Mouse (Mus musculus): ENCODE measurements around the gene Spag9. TPM values are rescaled to one million over a fixed set of nuclear protein-coding genes. Genes with fewer than 3 reads are reported as not detected.
"Not testable (repeated sequence)": the region's sequence is repeated elsewhere in the genome, so short reads cannot be mapped to it uniquely, and the experiment has no call there.

Gene Spag9
- polyA plus RNA-seq, 1 experiment, result 62.4 TPM

DNA sequence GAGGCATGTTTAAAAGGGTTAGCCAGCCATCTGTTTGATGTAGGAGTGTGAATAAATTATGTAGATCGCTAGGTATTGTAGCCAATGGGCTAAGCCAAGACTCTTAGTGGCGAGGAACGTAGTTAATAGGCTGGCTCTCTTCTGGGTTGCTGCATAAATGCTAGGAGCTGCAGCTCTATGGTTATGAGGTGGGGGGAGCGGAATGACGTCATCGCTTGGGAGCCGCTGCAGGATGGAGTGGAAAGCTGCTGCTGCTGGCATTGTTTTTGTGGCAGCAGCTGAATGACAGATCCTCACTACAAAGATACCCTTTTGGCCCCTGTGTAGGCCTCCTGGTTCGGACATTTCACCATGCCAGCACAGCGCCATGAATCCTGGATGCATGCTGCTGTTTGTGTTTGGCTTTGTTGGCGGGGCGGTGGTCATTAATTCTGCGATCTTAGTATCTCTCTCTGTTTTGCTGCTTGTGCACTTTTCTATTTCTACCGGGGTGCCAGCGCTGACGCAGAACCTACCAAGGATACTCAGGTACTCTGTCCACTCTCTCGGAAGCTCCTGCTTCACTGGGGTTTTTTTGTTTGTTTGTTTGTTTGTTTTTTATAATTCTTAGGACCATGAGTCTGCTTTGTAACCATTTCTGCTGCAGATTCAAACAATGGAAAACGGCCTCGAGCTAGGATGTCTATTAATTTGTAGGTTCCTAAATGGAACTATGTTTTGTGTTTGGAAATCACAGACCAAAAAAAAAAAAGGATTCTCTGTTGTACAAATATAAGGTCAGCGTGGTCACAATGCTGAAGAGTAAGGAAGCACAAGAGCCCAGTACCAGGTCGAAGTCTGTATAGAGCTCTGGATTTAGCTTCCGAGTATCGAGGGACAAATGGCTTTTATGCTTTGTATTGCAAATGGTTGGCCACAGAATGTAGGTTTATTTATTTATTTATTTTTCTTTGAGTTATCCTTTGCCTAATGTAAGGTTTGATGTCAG is 48.4 kb downstream of the Spag9 start:
- Histone ChIP-seq H3K27ac (ENCODE audit: insufficient read depth, low read depth, low read length) (no peak overlapping the region), H3K4me1 (ENCODE audit: control insufficient read depth, insufficient read depth, low read length) (peaks cover 3% of the 10 kb centered on the region), H3K4me3 (ENCODE audit: insufficient read depth, low read length) (no peak overlapping the region)
- TF ChIP-seq CTCF (IDR thresholded peaks at IDR 0.05; ENCODE audit: low read depth, low read length) (no peak), POLR2A (IDR thresholded peaks at IDR 0.05; ENCODE audit: borderline replicate concordance, low read depth, low read length) (no peak)

DNA sequence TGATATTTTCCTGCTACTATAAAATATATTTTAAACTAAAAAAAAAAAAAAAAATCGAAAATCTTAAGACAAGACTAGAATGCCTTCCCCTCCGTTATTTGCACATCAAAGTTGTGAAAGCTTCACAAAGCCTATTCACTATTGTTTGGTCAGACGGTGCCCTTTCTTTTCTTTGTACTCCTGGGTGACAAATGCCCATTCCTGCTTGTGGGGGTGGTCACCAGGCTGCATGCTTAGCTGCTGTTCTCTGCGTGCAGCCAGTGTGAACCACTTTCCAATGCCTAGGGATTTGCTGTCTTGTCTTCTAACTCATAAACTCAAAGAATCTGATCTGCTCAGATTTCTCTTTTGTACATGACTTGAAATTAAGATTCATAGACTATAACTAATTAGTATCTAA is 49.1 kb downstream of the Spag9 start:
- H3K27ac ChIP-seq (ENCODE audit: insufficient read depth, low read depth, low read length), result no peak overlapping the region
- TF ChIP-seq POLR2A (IDR thresholded peaks at IDR 0.05; ENCODE audit: borderline replicate concordance, low read depth, low read length) (no peak), CTCF (IDR thresholded peaks at IDR 0.05; ENCODE audit: low read depth, low read length) (no peak)
- H3K4me3 ChIP-seq (ENCODE audit: insufficient read depth, low read length), result no peak overlapping the region
- H3K4me1 ChIP-seq (ENCODE audit: control insufficient read depth, insufficient read depth, low read length), result peaks cover 3% of the 10 kb centered on the region

DNA sequence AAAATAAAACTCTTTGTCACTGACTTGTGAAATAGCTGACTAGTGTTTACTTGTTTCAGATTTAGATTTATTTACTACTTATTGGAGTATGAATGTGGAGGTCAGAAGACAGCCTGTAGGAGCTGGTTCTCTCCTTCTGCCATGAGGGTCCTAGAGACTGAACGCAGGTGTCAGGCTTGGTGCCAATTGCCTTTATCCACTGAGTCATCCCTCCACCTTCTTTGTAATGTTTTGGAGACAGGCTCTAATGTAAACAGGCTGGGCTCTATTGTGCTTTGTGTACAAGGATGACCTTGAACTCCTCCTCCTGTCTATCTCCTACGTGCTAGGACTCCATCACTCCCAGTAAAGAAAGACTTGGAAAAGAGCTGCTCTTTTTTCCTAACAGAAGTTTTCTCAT is 51.4 kb downstream of the Spag9 start:
- H3K27ac ChIP-seq (ENCODE audit: insufficient read depth, low read depth, low read length), result no peak overlapping the region
- H3K4me1 ChIP-seq (ENCODE audit: control insufficient read depth, insufficient read depth, low read length), result peaks cover 3% of the 10 kb centered on the region
- no peak overlapping the region for H3K4me3 ChIP-seq (ENCODE audit: insufficient read depth, low read length)
- TF ChIP-seq CTCF (IDR thresholded peaks at IDR 0.05; ENCODE audit: low read depth, low read length), result no peak
- TF ChIP-seq POLR2A (IDR thresholded peaks at IDR 0.05; ENCODE audit: borderline replicate concordance, low read depth, low read length), result no peak

DNA sequence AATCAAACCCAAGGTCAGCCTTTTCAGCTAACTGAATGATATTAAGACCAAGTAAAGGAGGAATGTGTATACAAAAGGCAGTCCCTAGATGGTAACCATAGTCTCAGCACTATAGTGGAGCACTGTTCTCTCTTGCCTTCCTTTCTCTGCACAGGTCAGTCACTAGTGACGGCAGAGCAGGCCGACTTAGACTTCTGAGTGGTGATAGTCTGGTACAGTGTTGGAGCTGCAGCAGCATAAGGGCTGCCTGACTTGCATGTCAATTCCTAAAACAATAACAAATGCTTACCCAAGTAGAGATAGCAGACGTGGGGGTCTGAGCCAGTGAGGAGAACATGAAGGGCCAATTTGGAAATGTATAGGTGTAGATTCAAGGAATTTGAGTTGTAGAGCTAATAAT is 58.3 kb downstream of the Spag9 start:
- Histone ChIP-seq H3K4me1 (ENCODE audit: control insufficient read depth, insufficient read depth, low read length) (peaks cover 3% of the 10 kb centered on the region; the same call in 1 of the 2 replicates), H3K4me3 (ENCODE audit: insufficient read depth, low read length) (no peak overlapping the region), H3K27ac (ENCODE audit: insufficient read depth, low read depth, low read length) (no peak overlapping the region)
- TF ChIP-seq POLR2A (IDR thresholded peaks at IDR 0.05; ENCODE audit: borderline replicate concordance, low read depth, low read length) (no peak), CTCF (IDR thresholded peaks at IDR 0.05; ENCODE audit: low read depth, low read length) (no peak)

DNA sequence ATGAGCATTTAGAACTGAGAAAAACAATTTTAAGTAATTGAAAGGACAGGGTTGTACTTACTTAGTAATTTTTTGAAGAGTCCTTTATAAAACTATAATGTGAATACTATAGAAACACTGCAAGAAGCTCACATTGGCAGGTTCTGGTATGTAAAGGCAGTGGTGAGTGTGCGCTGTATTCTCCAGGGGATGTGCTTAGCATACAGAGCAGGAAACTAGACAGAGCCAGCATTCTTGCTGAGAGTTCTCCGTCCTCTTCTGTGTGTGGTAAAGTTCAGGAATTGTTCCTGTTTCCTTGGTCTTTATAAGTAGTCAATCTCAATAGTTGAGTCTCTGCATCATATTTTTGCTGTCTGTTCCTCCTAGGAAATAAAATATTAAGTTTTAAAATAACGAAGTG is 59.0 kb downstream of the Spag9 start:
- TF ChIP-seq POLR2A (IDR thresholded peaks at IDR 0.05; ENCODE audit: borderline replicate concordance, low read depth, low read length) (no peak), CTCF (IDR thresholded peaks at IDR 0.05; ENCODE audit: low read depth, low read length) (no peak)
- peaks cover 3% of the 10 kb centered on the region; the same call in 1 of the 2 replicates for H3K4me1 ChIP-seq (ENCODE audit: control insufficient read depth, insufficient read depth, low read length)
- H3K4me3 ChIP-seq (ENCODE audit: insufficient read depth, low read length), result no peak overlapping the region
- no peak overlapping the region for H3K27ac ChIP-seq (ENCODE audit: insufficient read depth, low read depth, low read length)

DNA sequence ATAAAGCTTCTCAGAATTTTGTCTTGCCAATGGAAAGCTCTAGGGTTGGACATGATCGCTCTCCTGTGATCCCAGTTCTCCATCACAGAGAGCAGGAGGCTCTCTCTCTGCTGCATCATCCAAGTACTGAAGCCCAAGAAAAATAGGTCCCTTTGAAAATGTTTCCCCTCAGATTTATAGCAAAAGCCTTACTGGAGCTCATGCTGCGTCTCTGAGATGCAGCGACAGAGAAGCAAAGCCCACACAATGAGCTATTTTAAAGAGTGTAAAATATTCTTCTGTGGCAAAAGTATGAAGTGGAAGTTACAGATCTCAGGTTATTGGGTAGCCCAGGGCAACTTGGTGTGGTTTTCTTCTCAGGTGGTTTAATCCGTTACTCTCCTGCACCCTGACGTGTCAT is 68.0 kb downstream of the Spag9 start:
- TF ChIP-seq CTCF (IDR thresholded peaks at IDR 0.05; ENCODE audit: low read depth, low read length), result no peak
- 0 out of 2 replicates have a peak, but pooled peaks cover 2% of the 10 kb centered on the region for H3K4me1 ChIP-seq (ENCODE audit: control insufficient read depth, insufficient read depth, low read length)
- no peak overlapping the region for H3K27ac ChIP-seq (ENCODE audit: insufficient read depth, low read depth, low read length)
- no peak overlapping the region for H3K4me3 ChIP-seq (ENCODE audit: insufficient read depth, low read length)

DNA sequence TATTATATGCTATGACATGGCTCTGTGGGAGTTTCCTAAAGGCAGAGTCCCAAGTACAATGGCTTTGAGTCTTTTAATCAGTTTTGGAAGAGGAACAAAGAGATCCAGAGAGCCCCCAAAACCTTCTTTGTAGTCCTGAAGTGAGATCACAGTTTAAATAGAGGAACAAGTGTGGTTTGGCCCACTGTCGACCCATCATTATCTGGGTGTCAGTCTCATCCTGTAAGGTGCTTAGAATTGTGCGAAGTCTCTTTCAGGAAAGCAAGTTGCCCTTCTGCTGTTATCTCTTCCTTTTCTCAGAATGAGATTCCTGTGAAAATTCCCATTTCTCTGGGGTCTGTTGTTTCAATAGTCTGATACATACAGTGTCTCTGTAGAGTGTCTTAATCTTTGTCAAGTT is 74.6 kb downstream of the Spag9 start:
- Histone ChIP-seq H3K4me1 (ENCODE audit: control insufficient read depth, insufficient read depth, low read length) (peaks cover 9% of the 10 kb centered on the region), H3K27ac (ENCODE audit: insufficient read depth, low read depth, low read length) (no peak overlapping the region), H3K4me3 (ENCODE audit: insufficient read depth, low read length) (no peak overlapping the region)
- TF ChIP-seq CTCF (IDR thresholded peaks at IDR 0.05; ENCODE audit: low read depth, low read length), result no peak
- TF ChIP-seq POLR2A (IDR thresholded peaks at IDR 0.05; ENCODE audit: borderline replicate concordance, low read depth, low read length), result no peak

DNA sequence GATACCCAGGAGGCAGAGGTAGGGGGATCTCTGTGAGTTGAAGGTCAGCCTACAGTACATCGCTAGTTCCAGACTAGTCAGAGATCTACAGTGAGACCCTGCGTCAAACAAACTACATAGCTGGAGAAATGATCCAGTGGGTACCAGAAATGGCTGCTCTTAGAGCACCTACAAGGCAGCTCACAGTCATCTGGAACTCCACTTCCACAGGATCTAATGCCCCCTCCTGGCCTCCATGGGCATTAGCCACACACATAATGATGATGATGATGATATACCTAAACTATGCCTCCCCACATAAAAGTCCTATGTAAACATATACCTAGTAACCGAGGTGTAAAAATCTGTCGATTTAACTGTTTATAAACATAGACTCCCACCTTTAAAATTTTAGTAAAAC is 77.4 kb downstream of the Spag9 start:
- no peak for TF ChIP-seq CTCF (IDR thresholded peaks at IDR 0.05; ENCODE audit: low read depth, low read length)
- H3K4me3 ChIP-seq (ENCODE audit: insufficient read depth, low read length), result no peak overlapping the region
- peaks cover 9% of the 10 kb centered on the region for H3K4me1 ChIP-seq (ENCODE audit: control insufficient read depth, insufficient read depth, low read length)
- no peak overlapping the region for H3K27ac ChIP-seq (ENCODE audit: insufficient read depth, low read depth, low read length)

DNA sequence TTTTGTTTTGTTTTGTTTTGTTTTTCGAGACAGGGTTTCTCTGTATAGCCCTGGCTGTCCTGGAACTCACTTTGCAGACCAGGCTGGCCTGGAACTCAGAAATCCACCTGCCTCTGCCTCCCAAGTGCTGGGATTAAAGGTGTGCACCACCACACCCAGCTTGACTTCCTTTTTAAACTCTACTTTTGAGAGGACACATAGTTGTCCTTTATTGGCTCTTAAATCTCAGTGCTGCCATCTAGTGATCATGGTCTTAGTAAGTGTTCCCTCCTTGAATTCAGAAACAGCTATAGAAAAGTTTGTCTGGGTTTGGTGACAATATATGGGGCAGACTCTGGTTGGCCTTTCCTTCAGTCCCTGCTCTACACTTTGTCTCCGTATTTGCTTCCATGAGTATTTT is 91.1 kb downstream of the Spag9 start:
- H3K4me3 ChIP-seq (ENCODE audit: insufficient read depth, low read length); H3K4me1 ChIP-seq (ENCODE audit: control insufficient read depth, insufficient read depth, low read length); H3K27ac ChIP-seq (ENCODE audit: insufficient read depth, low read depth, low read length): not testable (repeated sequence)

DNA sequence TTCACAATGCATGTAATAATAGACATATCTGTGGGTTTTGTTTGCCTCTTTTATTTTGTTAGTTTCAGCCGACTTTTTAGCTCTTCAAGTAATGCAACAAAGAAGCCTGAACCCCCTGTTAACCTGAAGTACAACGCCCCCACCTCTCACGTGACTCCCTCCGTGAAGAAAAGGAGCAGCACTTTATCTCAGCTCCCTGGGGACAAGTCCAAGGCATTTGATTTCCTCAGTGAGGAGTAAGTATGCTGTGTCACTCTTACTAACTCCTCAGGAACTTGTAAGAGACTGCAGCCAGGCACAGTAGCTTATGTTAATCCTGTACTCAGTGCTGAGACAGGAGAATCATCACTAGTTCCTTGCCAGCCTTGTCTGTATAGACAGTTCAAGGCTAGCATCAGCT is 94.6 kb downstream of the Spag9 start:
- Histone ChIP-seq H3K4me1 (ENCODE audit: control insufficient read depth, insufficient read depth, low read length) (no peaks in the 10 kb centered on the region), H3K4me3 (ENCODE audit: insufficient read depth, low read length) (no peak overlapping the region), H3K27ac (ENCODE audit: insufficient read depth, low read depth, low read length) (no peak overlapping the region)
- TF ChIP-seq CTCF (IDR thresholded peaks at IDR 0.05; ENCODE audit: low read depth, low read length), result no peak
- no peak for TF ChIP-seq POLR2A (IDR thresholded peaks at IDR 0.05; ENCODE audit: borderline replicate concordance, low read depth, low read length)

Measured in bone marrow macrophage, adult 2 months (primary cell).